Mouse (Mus musculus) ES-Bruce4 (cell line): ENCODE data around the gene Fam189a2. TPM values are rescaled to one million over a fixed set of nuclear protein-coding genes. Genes with fewer than 3 reads are reported as not detected.

Experiments used
- H3K27ac ChIP-seq: 2 replicates; pipeline ENCODE4 v1.5.1; 2012; ENCODE audit warnings: low read length, inconsistent platforms; ENCODE audit not compliant: insufficient read depth
- H3K27me3 ChIP-seq: 2 replicates; pipeline ENCODE4 v1.6.1; 2012; ENCODE audit warnings: mild to moderate bottlenecking, low read length, inconsistent platforms; ENCODE audit not compliant: control insufficient read depth, poor library complexity, insufficient read depth, severe bottlenecking
- H3K36me3 ChIP-seq: 2 replicates; pipeline ENCODE4 v1.6.1; 2012; ENCODE audit warnings: inconsistent platforms, mild to moderate bottlenecking, low read length, moderate library complexity; ENCODE audit not compliant: control insufficient read depth, poor library complexity, insufficient read depth, severe bottlenecking
- H3K4me1 ChIP-seq: one replicate; pipeline ENCODE4 v1.8.1; 2011; ENCODE audit warnings: low read length; ENCODE audit not compliant: control insufficient read depth, insufficient read depth
- H3K4me3 ChIP-seq: 2 replicates; pipeline ENCODE4 v1.5.1; 2011; ENCODE audit warnings: low read depth, mild to moderate bottlenecking, low read length
- H3K9ac ChIP-seq: 2 replicates; pipeline ENCODE4 v1.6.1; 2012; ENCODE audit warnings: low read depth, mild to moderate bottlenecking, inconsistent platforms; ENCODE audit not compliant: poor library complexity, severe bottlenecking
- H3K9me3 ChIP-seq: replicated peaks from 2 replicates; pipeline ENCODE4 v1.6.1; 2012; ENCODE audit warnings: mild to moderate bottlenecking, low read length, inconsistent platforms; ENCODE audit not compliant: control insufficient read depth, poor library complexity, insufficient read depth, severe bottlenecking
- CTCF ChIP-seq: IDR thresholded peaks from one replicate; pipeline ENCODE4 v1.8.1; 2011; ENCODE audit warnings: low read depth, low read length
- EP300 ChIP-seq: IDR thresholded peaks from 2 replicates; pipeline ENCODE4 v1.6.1; 2011; ENCODE audit warnings: low read depth, low read length; ENCODE audit not compliant: insufficient read depth
- POLR2A ChIP-seq: IDR thresholded peaks from one replicate; pipeline ENCODE4 v1.8.1; 2011; ENCODE audit warnings: low read length; ENCODE audit not compliant: insufficient read depth
- polyA plus RNA-seq: library from polyadenylated mRNA; stranded (reverse); fragments of >200 nt; gene quantifications from 2 replicates; pipeline ENCODE4 v1.2.4, GENCODE M21; 2011; ENCODE audit warnings: low read depth; ENCODE audit not compliant: missing spikeins, insufficient read depth, insufficient read length

The Fam189a2 gene
- polyA plus RNA-seq, 1 experiment: 1.7 TPM

- TF ChIP-seq CTCF: no peak
- no peak for TF ChIP-seq EP300
- TF ChIP-seq POLR2A: no peak
- Histone ChIP-seq H3K9ac (peak overlapping the region; percentile 81), H3K9me3 (no peaks in the 10 kb centered on the region), H3K36me3 (no peaks in the 10 kb centered on the region), H3K27me3 (peaks cover 9% of the 10 kb centered on the region), H3K4me3 (peak overlapping the region; percentile 58), H3K4me1 (no peaks in the 10 kb centered on the region), H3K27ac (no peak overlapping the region)
Measured at GRCm38 (mm10) chr19:24030511-24030870, 328 bp downstream of the Fam189a2 start.

GRCm38 (mm10) chr19:24029616-24030510 is 956 bp downstream of the Fam189a2 start:
- Histone ChIP-seq H3K36me3 (no peaks in the 10 kb centered on the region), H3K4me1 (no peaks in the 10 kb centered on the region), H3K9me3 (no peaks in the 10 kb centered on the region), H3K27me3 (peaks cover 9% of the 10 kb centered on the region), H3K27ac (no peak overlapping the region), H3K9ac (peak overlapping the region; percentile 81), H3K4me3 (peak overlapping the region; percentile 58)
- TF ChIP-seq POLR2A: no peak
- no peak for TF ChIP-seq CTCF
- no peak for TF ChIP-seq EP300

- Histone ChIP-seq H3K27ac (no peak overlapping the region), H3K36me3 (no peaks in the 10 kb centered on the region), H3K27me3 (peaks cover 7% of the 10 kb centered on the region), H3K4me1 (peaks cover 2% of the 10 kb centered on the region), H3K9me3 (no peaks in the 10 kb centered on the region), H3K4me3 (no peak overlapping the region), H3K9ac (no peak overlapping the region)
- TF ChIP-seq POLR2A: no peak
- TF ChIP-seq CTCF: no peak
- no peak for TF ChIP-seq EP300
Measured at GRCm38 (mm10) chr19:24025876-24026275, 4.9 kb downstream of the Fam189a2 start.

GRCm38 (mm10) chr19:24024667-24025066 is 6.2 kb downstream of the Fam189a2 start:
- Histone ChIP-seq H3K9ac (no peak overlapping the region), H3K36me3 (no peaks in the 10 kb centered on the region), H3K9me3 (no peaks in the 10 kb centered on the region), H3K4me3 (no peak overlapping the region), H3K4me1 (peaks cover 2% of the 10 kb centered on the region), H3K27ac (no peak overlapping the region), H3K27me3 (no peaks in the 10 kb centered on the region; the same call in 1 of the 2 replicates)
- TF ChIP-seq EP300: no peak

- H3K9me3 ChIP-seq: no peaks in the 10 kb centered on the region
- H3K27me3 ChIP-seq: no peaks in the 10 kb centered on the region
- H3K4me1 ChIP-seq: peaks cover 2% of the 10 kb centered on the region
- no peak overlapping the region for H3K9ac ChIP-seq
- TF ChIP-seq CTCF: no peak
- TF ChIP-seq EP300: no peak
- no peak for TF ChIP-seq POLR2A
- H3K27ac ChIP-seq: no peak overlapping the region
- no peak overlapping the region for H3K4me3 ChIP-seq
- H3K36me3 ChIP-seq: no peaks in the 10 kb centered on the region
Measured at GRCm38 (mm10) chr19:24024131-24024530, 6.7 kb downstream of the Fam189a2 start.

- no peaks in the 10 kb centered on the region for H3K27me3 ChIP-seq
- TF ChIP-seq POLR2A (no peak), CTCF (no peak), EP300 (no peak)
- no peaks in the 10 kb centered on the region for H3K9me3 ChIP-seq
- H3K9ac ChIP-seq: no peak overlapping the region
- no peaks in the 10 kb centered on the region for H3K36me3 ChIP-seq
- peaks cover 2% of the 10 kb centered on the region for H3K4me1 ChIP-seq
- no peak overlapping the region for H3K27ac ChIP-seq
- H3K4me3 ChIP-seq: no peak overlapping the region
Measured at GRCm38 (mm10) chr19:24023351-24023750, 7.5 kb downstream of the Fam189a2 start.
